Mouse (Mus musculus) lung, embryonic 16.5 days (tissue): Measurements from ENCODE around the gene Ubac2. TPM values are rescaled to one million over a fixed set of nuclear protein-coding genes. Genes with fewer than 3 reads are reported as not detected.

Experiments
- ATAC-seq: fragments of 200-750 bp; cut with Nextera tagmentation; 2 replicates; pipeline ENCODE4 v1.8.0; 2017; ENCODE audit warnings: low read depth, mild to moderate bottlenecking, moderate library complexity
- H3K27ac ChIP-seq: fragments of 300-500 bp; sonication (generic); 2 replicates; pipeline ENCODE4 v1.5.1; 2014; ENCODE audit warnings: mild to moderate bottlenecking, control low read depth, low read length
- H3K27me3 ChIP-seq: fragments of 300-500 bp; sonication (generic); 2 replicates; pipeline ENCODE4 v1.6.1; 2014; ENCODE audit warnings: low read depth, low read length, mixed read lengths; ENCODE audit not compliant: control insufficient read depth, insufficient read depth
- H3K36me3 ChIP-seq: fragments of 300-500 bp; sonication (generic); 2 replicates; pipeline ENCODE4 v1.6.1; 2014; ENCODE audit warnings: low read length; ENCODE audit not compliant: control insufficient read depth, insufficient read depth
- H3K4me1 ChIP-seq: fragments of 300-500 bp; sonication (generic); replicated peaks from 2 replicates; pipeline ENCODE4 v1.6.1; 2014; ENCODE audit warnings: low read length, mixed read lengths; ENCODE audit not compliant: control insufficient read depth, insufficient read depth
- H3K4me2 ChIP-seq: fragments of 300-500 bp; sonication (generic); 2 replicates; pipeline ENCODE4 v1.6.1; 2014; ENCODE audit warnings: low read depth, low read length, control low read depth
- H3K4me3 ChIP-seq: fragments of 300-500 bp; sonication (generic); 2 replicates; pipeline ENCODE4 v1.5.1; 2014; ENCODE audit warnings: mild to moderate bottlenecking, low read length, control low read depth
- H3K9ac ChIP-seq: fragments of 300-500 bp; sonication (generic); 2 replicates; pipeline ENCODE4 v1.6.1; 2014; ENCODE audit warnings: low read length, control low read depth
- H3K9me3 ChIP-seq: fragments of 300-500 bp; sonication (generic); 2 replicates; pipeline ENCODE4 v1.6.1; 2016; ENCODE audit warnings: low read length; ENCODE audit not compliant: control insufficient read depth
- WGBS: fragments of 180-500 bp; shearing (Covaris S2); extraction: QIAGEN DNeasy Blood & Tissue Kit; methylation state at CpG from one replicate; pipeline ENCODE4 v1.1.7; 2014; 5-methylcytosine and 5-hydroxymethylcytosine counted together
- polyA plus RNA-seq: library from polyadenylated mRNA; unstranded; fragments of >200 nt; fragmentation: Nextera tagmentation; extraction: Ambion mirVana; gene quantifications from 2 replicates; pipeline ENCODE4 v1.2.1, GENCODE M21; 2015

Gene Ubac2
- polyA plus RNA-seq, 1 experiment from 2014 or later = 56.9 TPM

DNA sequence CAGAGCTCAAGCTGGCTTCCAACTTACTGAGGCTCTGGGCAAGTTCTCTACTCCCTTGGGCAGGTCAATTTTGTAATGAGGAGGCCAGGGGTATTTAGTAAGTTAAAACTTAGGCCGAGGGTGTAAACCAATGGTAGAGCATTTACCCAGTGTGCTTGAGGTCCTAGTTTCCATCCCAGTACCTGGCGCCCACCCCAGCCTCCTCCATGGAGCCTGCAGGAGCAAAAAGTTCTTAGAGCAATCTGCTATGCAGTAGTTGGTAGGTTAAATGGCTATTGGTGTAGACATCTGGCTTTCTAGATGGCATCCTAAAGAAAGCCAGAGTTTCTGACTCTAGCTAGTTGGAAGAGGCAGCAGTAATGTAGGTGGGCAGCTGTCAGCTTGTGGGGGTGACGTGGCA, 71.0 kb downstream of the Ubac2 start:
- H3K4me3 ChIP-seq = no peak overlapping the region
- no peak overlapping the region for H3K27ac ChIP-seq
- no peak for ATAC-seq
- no peaks in the 10 kb centered on the region for H3K27me3 ChIP-seq
- H3K4me2 ChIP-seq = no peak overlapping the region
- WGBS = 91% methylated on average over 3 of the region's 3 CpGs
- no peaks in the 10 kb centered on the region for H3K4me1 ChIP-seq
- H3K36me3 ChIP-seq = 0 out of 2 replicates have a peak, but pooled peaks cover 2% of the 10 kb centered on the region
- H3K9me3 ChIP-seq = no peaks in the 10 kb centered on the region
- no peak overlapping the region for H3K9ac ChIP-seq

DNA sequence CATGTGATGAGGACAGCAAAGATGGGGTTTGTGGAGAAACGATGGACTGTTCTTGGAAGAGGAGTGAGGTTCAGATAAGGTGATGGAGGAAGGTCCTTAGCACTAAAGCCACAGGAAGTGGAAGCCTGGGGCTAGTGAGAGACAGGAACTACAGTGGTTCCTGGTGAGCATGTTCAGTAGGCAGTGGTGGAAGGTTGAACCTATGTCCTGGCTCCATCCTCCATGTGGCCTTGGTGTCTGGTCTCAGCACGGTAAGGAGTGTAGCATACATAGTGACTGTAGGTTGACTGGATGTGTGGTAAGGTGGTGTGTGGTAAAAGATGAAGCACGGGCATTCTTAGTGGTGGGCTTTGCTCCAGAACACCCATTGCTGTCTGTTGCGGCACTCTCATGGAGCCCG, 71.5 kb downstream of the Ubac2 start:
- no peak overlapping the region for H3K4me3 ChIP-seq
- no peak for ATAC-seq
- H3K4me2 ChIP-seq = no peak overlapping the region
- no peaks in the 10 kb centered on the region for H3K27me3 ChIP-seq
- 0 out of 2 replicates have a peak, but pooled peaks cover 2% of the 10 kb centered on the region for H3K36me3 ChIP-seq
- H3K27ac ChIP-seq = no peak overlapping the region
- WGBS = 91% methylated on average over 5 of the region's 5 CpGs
- no peaks in the 10 kb centered on the region for H3K4me1 ChIP-seq
- H3K9ac ChIP-seq = no peak overlapping the region
- H3K9me3 ChIP-seq = no peaks in the 10 kb centered on the region

DNA sequence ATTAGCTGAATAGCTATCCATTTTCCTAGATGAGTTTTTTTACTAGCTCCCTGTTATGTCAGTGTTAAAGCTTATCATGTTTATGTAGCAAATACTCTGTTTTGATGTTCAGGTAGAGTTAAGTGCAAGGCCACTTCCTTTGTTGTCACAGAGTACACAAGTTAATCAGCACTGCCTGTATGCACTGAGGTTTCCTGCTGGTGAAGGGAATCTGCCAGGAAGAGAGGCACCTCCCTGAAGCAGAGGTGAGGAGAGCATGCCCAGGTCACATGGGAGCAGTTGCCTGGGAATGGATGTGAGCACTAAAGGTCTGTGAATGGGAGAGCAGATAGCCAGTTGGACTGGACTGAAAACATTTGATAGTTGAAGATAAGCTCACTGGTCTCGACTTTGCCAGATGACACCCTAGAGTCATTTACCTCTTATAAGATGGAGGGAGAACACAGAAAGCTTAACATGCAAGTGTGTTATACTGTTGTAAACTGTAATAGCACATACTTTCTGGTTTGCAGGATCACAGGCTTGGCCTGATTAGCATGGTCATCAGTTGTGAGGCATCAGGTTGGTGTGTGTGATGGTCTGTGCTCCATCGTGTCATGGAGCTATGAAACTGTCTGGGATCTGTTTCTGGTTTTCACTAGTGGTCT, 73.1 kb downstream of the Ubac2 start:
- Histone ChIP-seq H3K4me1 (no peaks in the 10 kb centered on the region), H3K27ac (no peak overlapping the region), H3K9me3 (no peaks in the 10 kb centered on the region), H3K4me2 (no peak overlapping the region), H3K27me3 (no peaks in the 10 kb centered on the region), H3K4me3 (no peak overlapping the region), H3K36me3 (0 out of 2 replicates have a peak, but pooled peaks cover 2% of the 10 kb centered on the region), H3K9ac (no peak overlapping the region)
- WGBS = 53% methylated on average over 2 of the region's 2 CpGs
- no peak for ATAC-seq

DNA sequence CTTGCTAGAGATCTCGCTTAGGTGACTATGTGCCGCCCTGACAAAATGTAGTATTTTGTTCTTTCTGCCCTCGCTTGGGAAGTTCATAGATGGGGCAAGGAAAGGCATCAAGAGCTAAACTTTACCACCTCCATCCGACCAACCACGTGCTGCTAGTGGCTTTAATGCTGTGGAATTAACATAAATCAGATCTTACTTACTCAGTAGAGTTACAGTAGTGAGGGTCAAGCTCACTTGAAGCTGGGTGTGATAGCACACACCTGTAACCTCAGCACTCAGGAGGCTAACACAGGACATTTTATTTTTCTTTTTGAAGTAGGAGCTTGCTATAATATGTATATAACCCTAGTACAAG, 73.6 kb downstream of the Ubac2 start:
- H3K4me2 ChIP-seq = no peak overlapping the region
- no peaks in the 10 kb centered on the region for H3K4me1 ChIP-seq
- ATAC-seq = no peak
- no peaks in the 10 kb centered on the region for H3K27me3 ChIP-seq
- H3K9ac ChIP-seq = no peak overlapping the region
- 78% methylated on average over 5 of the region's 5 CpGs for WGBS
- H3K27ac ChIP-seq = no peak overlapping the region
- H3K9me3 ChIP-seq = no peaks in the 10 kb centered on the region
- H3K36me3 ChIP-seq = 0 out of 2 replicates have a peak, but pooled peaks cover 2% of the 10 kb centered on the region
- H3K4me3 ChIP-seq = no peak overlapping the region

DNA sequence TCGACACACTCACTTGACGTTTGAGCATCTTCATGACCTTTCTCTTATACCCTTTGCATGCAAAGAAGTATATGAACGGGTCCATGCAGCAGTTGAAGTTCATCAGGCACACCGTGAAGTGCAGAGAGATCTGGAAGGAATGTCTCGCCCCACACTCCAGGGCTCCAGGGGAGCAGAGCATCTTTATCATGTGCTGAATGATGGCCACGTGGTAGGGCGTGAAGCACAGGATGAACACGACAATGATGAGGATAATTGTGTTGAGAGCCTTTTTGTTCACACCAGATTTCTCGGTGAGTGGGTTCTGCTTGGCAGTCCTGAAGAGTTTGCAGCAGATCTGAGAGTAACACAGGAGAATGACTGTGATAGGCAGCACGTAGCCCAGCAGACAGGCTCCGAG, 75.7 kb downstream of the Ubac2 start:
- Histone ChIP-seq H3K4me1 (no peaks in the 10 kb centered on the region), H3K36me3 (0 out of 2 replicates have a peak, but pooled peaks cover 2% of the 10 kb centered on the region), H3K9ac (no peak overlapping the region), H3K9me3 (no peaks in the 10 kb centered on the region), H3K4me2 (no peak overlapping the region), H3K27me3 (no peaks in the 10 kb centered on the region), H3K4me3 (no peak overlapping the region), H3K27ac (no peak overlapping the region)
- 79% methylated on average over 11 of the region's 11 CpGs for WGBS
- ATAC-seq = no peak

DNA sequence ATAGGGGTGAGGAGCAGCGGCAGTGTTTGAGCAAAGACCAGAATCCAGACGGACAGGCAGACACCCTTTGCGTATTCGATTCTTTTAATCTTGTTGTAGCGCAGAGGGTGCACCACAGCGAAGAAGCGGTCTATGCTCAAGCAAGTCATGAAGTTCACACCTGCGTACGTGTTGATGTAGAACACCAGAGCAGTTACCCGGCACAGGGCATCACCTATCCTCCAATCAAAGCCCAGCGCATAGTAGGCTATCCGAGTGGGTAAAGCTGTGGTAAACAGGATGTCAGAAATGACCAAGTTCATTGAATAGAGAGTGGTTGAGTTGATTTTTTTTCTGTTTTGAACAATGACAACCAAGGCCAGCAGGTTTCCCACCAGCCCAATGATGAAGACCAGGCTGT, 76.2 kb downstream of the Ubac2 start:
- no peak overlapping the region for H3K4me2 ChIP-seq
- H3K36me3 ChIP-seq = 0 out of 2 replicates have a peak, but pooled peaks cover 2% of the 10 kb centered on the region
- H3K9me3 ChIP-seq = no peaks in the 10 kb centered on the region
- WGBS = 90% methylated on average over 12 of the region's 12 CpGs
- H3K27me3 ChIP-seq = no peaks in the 10 kb centered on the region
- ATAC-seq = no peak
- H3K4me3 ChIP-seq = no peak overlapping the region
- no peak overlapping the region for H3K27ac ChIP-seq
- H3K9ac ChIP-seq = no peak overlapping the region
- no peaks in the 10 kb centered on the region for H3K4me1 ChIP-seq

DNA sequence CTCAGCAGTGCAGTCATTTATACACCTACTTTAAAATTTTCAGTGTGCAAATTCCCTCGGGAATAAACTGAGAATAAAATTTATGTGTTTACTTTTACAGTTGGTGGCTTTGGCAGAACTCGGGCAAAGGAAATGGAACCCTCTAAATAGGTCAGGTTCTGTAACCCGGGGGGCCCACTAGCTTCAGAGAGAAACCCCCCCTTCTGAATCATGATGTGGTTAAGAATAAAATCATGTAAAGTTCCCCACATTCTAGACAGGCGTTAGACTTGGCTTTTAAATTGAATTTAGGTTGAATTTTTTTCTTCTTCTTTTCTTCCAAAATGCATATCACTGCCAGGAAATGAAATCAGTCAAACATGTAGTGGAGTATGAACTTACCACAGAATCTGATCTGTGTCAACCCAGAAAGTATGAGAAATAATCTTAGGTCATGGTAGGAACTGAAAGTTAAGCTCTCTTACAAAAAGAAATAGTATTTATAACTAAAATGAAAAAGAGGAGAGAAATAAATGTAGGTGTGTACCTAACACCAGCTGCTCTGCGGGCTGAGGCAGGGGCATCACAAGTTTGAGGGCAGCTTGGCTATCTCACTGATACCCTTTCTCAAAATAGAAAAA, 76.9 kb downstream of the Ubac2 start:
- Histone ChIP-seq H3K9ac (no peak overlapping the region), H3K4me2 (no peak overlapping the region), H3K27me3 (no peaks in the 10 kb centered on the region), H3K9me3 (no peaks in the 10 kb centered on the region), H3K36me3 (0 out of 2 replicates have a peak, but pooled peaks cover 2% of the 10 kb centered on the region), H3K27ac (no peak overlapping the region), H3K4me3 (no peak overlapping the region), H3K4me1 (no peaks in the 10 kb centered on the region)
- whole genome bisulfite sequencing = 54% methylated on average over 5 of the region's 5 CpGs
- no peak for ATAC-seq

DNA sequence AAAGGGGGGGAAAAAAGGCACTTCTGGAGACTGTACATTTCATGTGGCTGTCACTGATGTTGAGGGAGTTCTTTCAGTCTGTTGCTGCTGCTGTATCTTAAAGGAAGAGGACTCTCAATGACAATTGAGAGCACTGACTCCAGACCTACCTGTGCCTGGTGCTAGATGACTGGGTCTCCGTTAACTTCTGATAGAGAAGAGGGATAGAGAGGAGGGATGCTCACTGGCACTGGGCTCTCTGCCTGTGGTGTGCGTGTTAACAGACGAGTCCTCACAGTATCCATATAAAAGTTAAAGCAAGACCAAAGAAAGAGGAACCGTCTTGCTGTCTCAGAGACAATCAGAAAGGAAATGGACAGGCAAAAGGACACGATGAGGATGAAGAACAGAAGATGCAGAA, 77.9 kb downstream of the Ubac2 start:
- H3K4me1 ChIP-seq = no peaks in the 10 kb centered on the region
- no peak overlapping the region for H3K4me2 ChIP-seq
- no peak overlapping the region for H3K9ac ChIP-seq
- H3K27ac ChIP-seq = no peak overlapping the region
- 84% methylated on average over 5 of the region's 5 CpGs for WGBS
- ATAC-seq = no peak
- no peaks in the 10 kb centered on the region for H3K27me3 ChIP-seq
- H3K36me3 ChIP-seq = 0 out of 2 replicates have a peak, but pooled peaks cover 2% of the 10 kb centered on the region
- H3K4me3 ChIP-seq = no peak overlapping the region
- no peaks in the 10 kb centered on the region for H3K9me3 ChIP-seq

DNA sequence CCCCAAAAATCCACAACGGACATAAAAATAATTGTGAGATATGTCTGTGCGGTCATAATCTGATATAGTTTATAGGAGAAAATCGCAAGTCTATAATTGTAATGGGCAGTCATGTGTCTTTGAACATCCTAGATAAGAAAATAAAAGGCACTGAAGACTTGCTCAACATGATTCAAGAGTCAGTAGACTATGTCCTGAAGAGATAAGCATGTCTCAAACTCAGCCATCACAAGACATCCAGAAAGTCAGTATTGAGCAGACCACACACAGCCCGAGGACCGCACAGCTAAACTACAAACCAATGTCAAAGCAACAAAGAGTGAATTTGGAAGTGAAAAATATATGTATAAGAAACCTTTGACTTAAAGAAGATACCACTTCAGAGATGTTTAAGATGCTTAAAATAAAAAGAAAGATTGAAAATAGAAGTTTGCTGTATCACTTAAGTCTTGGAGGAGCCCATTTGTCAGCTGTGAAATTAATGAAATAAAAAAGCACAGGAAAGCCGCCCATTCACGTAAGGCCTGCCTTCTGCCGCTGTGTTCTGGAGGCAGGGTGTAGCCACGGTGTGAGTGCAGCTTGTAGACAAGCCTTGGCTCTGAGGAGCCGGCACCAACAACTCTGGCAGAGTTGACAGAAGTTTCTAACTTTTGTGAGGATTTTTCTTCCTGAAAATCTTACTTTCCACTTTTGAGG, 78.9 kb downstream of the Ubac2 start:
- H3K4me2 ChIP-seq = no peak overlapping the region
- H3K9me3 ChIP-seq = no peaks in the 10 kb centered on the region
- H3K36me3 ChIP-seq = 0 out of 2 replicates have a peak, but pooled peaks cover 2% of the 10 kb centered on the region
- H3K9ac ChIP-seq = no peak overlapping the region
- H3K4me1 ChIP-seq = no peaks in the 10 kb centered on the region
- no peak overlapping the region for H3K27ac ChIP-seq
- WGBS = 76% methylated on average over 10 of the region's 10 CpGs
- no peak for ATAC-seq
- no peaks in the 10 kb centered on the region for H3K27me3 ChIP-seq
- no peak overlapping the region for H3K4me3 ChIP-seq
